Mouse (Mus musculus): ENCODE measurements around the gene Ugt1a6b. TPM values are rescaled to one million over a fixed set of nuclear protein-coding genes. Genes with fewer than 3 reads are reported as not detected.
"Not testable (repeated sequence)": the region's sequence is repeated elsewhere in the genome, so short reads cannot be mapped to it uniquely, and the experiment has no call there.

Ugt1a6b gene
- polyA plus RNA-seq, 1 experiment from 2014 or later, result 0.48 TPM

DNA sequence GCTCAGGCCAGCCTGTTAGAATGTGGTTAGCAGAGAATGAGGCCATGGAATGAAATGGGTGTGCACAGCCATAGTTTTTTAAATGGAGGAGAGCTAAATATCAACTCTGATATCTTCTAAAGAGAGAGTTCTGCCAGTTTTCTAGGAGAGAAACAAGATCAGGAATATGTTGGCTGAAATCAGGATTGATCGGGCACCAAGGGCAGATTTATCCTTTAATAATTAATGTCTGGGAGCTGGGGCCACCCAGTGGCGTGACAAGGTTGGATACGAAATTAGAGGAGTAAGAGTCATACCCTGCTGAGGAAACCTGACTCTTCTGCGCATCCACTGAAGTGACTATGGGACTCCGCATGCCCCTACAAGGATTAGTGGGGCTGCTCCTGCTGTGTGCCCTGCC lies 62.7 kb downstream of the Ugt1a6b start, which contains the start of gene Ugt1a5:
Ugt1a5 (plus strand) TSS at position 302 of the 400 bp plus-strand sequence.
- H3K36me3 ChIP-seq (ENCODE audit: poor library complexity, severe bottlenecking), result no peaks in the 10 kb centered on the region
- no peaks in the 10 kb centered on the region for H3K27me3 ChIP-seq
- H3K9ac ChIP-seq, result no peak within 1 kb of the TSS
- H3K9me3 ChIP-seq (replicated peaks), result no peaks in the 10 kb centered on the region
- no peak within 1 kb of the TSS for H3K27ac ChIP-seq
- H3K4me2 ChIP-seq, result no peak within 1 kb of the TSS
- no peak for ATAC-seq
- no peak within 1 kb of the TSS for H3K4me3 ChIP-seq
- H3K4me1 ChIP-seq, result no peaks in the 10 kb centered on the region
- 84% methylated on average over 5 of the region's 5 CpGs for WGBS

DNA sequence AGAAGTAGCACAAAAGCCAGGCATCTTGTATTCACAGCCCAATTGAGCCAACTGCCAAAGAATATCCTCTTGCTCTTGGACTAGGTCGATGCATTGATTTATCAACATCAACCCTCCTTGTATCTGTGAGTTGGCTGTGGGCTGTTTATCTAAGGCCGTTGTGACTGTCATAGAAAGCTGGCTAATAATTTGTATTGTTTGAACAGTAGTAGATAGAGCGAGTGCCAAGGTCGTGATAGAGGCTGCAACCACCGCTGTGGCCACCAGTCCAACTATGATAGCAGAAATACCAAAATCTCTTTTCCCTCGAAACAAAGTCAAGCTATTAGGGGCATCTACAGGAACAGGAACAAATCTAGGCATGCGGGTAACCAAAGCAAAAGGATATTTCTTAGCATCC lies 69.1 kb downstream of the Ugt1a6b start:
- not testable (repeated sequence) for H3K9me3 ChIP-seq (replicated peaks); H3K27me3 ChIP-seq; H3K4me2 ChIP-seq; ATAC-seq; H3K9ac ChIP-seq; H3K36me3 ChIP-seq (ENCODE audit: poor library complexity, severe bottlenecking); H3K27ac ChIP-seq; H3K4me1 ChIP-seq; H3K4me3 ChIP-seq
- WGBS, result 92% methylated on average over 5 of the region's 7 CpGs

DNA sequence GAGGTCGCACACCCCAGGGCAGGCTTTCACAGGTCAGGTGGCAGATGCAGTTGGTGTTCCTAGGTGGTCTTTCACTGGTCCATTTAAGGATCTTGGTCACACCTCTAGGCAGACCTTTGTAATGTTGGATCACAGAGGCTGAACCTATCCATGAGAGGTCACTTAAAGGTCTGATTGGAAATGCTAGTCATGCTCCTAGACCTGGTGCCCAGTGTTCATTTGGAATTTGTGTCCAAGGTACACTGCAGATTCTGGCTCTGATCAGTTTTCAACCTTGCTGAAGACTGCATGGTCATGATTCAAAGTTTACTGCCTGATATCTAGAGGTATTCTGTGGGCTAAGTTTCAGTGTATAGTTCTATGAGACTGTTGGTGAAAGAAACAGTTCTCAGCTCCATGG lies 76.6 kb downstream of the Ugt1a6b start:
- Histone ChIP-seq H3K4me1 (no peaks in the 10 kb centered on the region), H3K27me3 (no peaks in the 10 kb centered on the region), H3K27ac (no peak overlapping the region), H3K9me3 (replicated peaks) (peaks cover 24% of the 10 kb centered on the region), H3K4me2 (no peak overlapping the region), H3K4me3 (no peak overlapping the region), H3K9ac (no peak overlapping the region), H3K36me3 (ENCODE audit: poor library complexity, severe bottlenecking) (no peaks in the 10 kb centered on the region)
- no peak for ATAC-seq
- 92% methylated on average over 1 of the region's 1 CpGs for WGBS

DNA sequence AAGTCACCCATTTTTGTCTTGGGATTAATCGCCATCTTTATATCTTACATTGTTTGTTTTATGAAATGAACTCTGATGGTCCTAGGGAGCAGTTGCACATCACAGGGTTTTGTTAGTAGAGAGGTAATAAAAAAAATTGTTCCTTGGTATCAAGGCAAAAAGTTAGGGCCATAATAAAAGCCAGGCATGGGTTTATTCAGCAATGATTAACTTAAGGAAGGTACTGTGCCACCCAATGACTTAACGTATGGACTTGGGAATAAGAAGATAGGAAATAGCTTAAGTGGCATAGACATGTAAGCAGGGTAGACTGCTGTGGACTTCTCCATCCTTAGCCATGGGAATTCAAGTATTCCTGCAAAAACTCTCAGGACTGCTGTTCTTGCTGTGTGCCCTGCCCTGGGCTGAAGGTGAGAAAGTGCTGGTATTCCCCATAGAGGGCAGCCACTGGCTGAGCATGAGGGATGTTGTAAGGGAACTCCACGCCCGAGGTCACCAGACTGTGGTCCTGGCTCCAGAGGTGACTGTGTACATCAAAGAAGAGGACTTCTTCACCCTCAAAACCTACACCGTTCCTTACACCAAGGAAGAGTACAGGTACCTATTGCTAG lies 83.4 kb downstream of the Ugt1a6b start:
- H3K4me3 ChIP-seq, result no peak overlapping the region
- no peaks in the 10 kb centered on the region for H3K9me3 ChIP-seq (replicated peaks)
- no peaks in the 10 kb centered on the region for H3K4me1 ChIP-seq
- H3K27me3 ChIP-seq, result no peaks in the 10 kb centered on the region
- H3K9ac ChIP-seq, result no peak overlapping the region
- no peak overlapping the region for H3K27ac ChIP-seq
- no peak for ATAC-seq
- no peaks in the 10 kb centered on the region for H3K36me3 ChIP-seq (ENCODE audit: poor library complexity, severe bottlenecking)
- 88% methylated on average over 5 of the region's 5 CpGs for WGBS
- H3K4me2 ChIP-seq, result no peak overlapping the region

DNA sequence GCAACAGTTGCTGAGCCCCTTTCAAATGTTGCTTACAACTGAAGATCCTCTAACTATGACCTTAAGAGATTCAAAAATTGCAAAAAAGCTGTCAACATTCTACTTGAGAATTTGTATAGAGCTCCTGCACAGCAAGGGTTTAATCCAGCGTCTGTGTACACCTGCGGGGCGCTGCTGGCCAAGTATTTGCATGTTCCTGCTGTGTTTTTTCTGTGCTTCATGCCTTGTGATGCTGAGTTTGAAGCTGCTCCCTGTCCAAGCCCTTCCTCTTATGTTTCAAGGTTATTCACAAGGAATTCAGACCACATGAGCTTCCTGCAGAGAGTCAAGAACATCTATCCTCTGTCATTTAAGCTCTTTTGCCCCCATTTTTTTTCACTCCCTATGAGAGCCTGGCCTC lies 89.1 kb downstream of the Ugt1a6b start:
- Histone ChIP-seq H3K4me3 (no peak overlapping the region), H3K4me2 (no peak overlapping the region), H3K36me3 (ENCODE audit: poor library complexity, severe bottlenecking) (no peaks in the 10 kb centered on the region), H3K27ac (no peak overlapping the region), H3K9me3 (replicated peaks) (no peaks in the 10 kb centered on the region), H3K4me1 (no peaks in the 10 kb centered on the region), H3K27me3 (no peaks in the 10 kb centered on the region), H3K9ac (no peak overlapping the region)
- ATAC-seq, result no peak
- 75% methylated on average over 3 of the region's 3 CpGs for WGBS

DNA sequence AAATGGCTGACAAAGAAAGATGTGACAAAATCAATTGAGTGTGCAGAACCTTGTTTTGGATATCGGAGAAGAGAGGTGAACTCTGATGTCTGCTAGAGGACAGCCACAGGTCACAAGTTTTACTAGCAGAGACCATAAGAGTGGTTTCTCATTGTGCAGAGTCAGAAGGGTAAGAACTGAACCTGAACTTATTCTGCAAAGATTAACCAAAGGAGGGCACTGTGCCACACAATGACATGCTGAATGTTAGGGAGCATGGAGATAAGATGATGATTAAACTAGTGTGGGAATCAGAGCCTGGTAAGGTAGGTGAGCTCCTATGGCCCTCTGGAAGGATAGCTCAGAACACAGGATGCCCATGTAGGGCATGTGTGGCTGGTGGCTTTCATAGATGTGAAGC lies 92.6 kb downstream of the Ugt1a6b start:
- H3K9ac ChIP-seq, result no peak overlapping the region
- no peaks in the 10 kb centered on the region for H3K4me1 ChIP-seq
- ATAC-seq, result no peak
- no peak overlapping the region for H3K27ac ChIP-seq
- no peaks in the 10 kb centered on the region for H3K27me3 ChIP-seq
- H3K36me3 ChIP-seq (ENCODE audit: poor library complexity, severe bottlenecking), result no peaks in the 10 kb centered on the region
- H3K4me3 ChIP-seq, result no peak overlapping the region
- no peaks in the 10 kb centered on the region for H3K9me3 ChIP-seq (replicated peaks)
- no peak overlapping the region for H3K4me2 ChIP-seq
- WGBS, result 81% methylated on average over 1 of the region's 1 CpGs

DNA sequence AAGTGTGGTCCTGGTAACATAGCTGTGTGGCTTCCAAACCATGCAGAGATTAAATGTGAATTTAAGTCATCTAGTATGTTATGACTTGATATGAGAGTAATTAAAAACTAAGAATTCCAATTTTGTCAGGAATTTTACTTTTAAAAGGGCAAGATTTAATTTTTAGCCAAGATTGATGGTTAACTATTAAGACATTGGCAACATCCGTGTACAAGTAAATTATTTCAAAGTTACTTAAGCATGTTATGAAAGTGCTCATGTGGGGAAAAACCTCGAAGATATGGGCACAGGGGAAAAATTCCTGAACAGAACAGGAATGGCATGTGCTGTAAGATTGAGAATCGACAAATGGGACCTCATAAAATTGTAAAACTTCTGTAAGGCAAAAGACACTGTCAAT lies 94.4 kb downstream of the Ugt1a6b start:
- H3K4me3 ChIP-seq, result no peak overlapping the region
- H3K27ac ChIP-seq, result no peak overlapping the region
- WGBS, result 76% methylated on average over 3 of the region's 3 CpGs
- no peaks in the 10 kb centered on the region for H3K27me3 ChIP-seq
- H3K9ac ChIP-seq, result no peak overlapping the region
- H3K4me2 ChIP-seq, result no peak overlapping the region
- no peaks in the 10 kb centered on the region for H3K36me3 ChIP-seq (ENCODE audit: poor library complexity, severe bottlenecking)
- ATAC-seq, result no peak
- no peaks in the 10 kb centered on the region for H3K4me1 ChIP-seq
- H3K9me3 ChIP-seq (replicated peaks), result no peaks in the 10 kb centered on the region

DNA sequence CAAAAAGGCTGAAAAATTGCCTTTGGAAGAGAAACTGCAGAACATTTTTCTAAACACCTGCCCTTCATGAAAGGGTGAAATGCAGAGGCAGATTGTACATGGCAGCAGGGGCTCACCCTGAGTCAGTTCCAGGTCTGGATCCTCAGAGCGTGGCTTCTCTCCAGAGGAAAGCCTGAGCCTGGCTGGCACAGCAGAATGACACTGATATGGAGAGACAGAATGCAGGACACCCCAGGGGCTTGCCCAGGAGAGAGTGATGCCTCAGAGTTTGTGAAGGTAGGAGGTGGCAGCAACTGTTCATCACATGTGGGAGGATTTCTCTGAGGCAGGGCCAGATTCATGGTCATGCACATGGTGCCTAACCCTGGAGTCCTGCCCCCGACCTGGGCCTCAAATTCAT lies 96.9 kb downstream of the Ugt1a6b start:
- Histone ChIP-seq H3K4me3 (no peak overlapping the region), H3K36me3 (ENCODE audit: poor library complexity, severe bottlenecking) (no peaks in the 10 kb centered on the region), H3K27me3 (no peaks in the 10 kb centered on the region), H3K9ac (no peak overlapping the region), H3K9me3 (replicated peaks) (peaks cover 5% of the 10 kb centered on the region; the same call in 1 of the 2 replicates), H3K27ac (no peak overlapping the region), H3K4me2 (no peak overlapping the region), H3K4me1 (no peaks in the 10 kb centered on the region)
- no peak for ATAC-seq
- WGBS, result 68% methylated on average over 2 of the region's 2 CpGs

DNA sequence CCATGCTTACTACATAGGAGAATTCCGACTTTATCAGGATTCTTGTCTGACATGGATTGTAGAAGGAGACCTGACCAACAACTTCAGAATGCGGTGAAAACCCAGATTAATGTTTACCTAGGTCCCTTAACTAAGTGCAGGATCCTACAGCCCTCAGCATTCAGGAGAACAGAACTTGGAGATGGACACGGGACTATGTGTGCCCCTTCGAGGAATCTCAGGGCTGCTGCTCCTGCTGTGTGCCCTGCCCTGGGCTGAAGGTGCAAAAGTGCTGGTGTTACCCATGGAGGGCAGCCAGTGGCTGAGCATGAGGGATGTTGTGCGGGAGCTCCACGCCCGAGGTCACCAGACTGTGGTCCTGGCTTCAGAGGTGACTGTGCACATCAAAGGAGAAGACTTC lies 97.4 kb downstream of the Ugt1a6b start, which contains the start of gene Ugt1a2:
Ugt1a2 (plus strand) TSS at position 146 of the 400 bp plus-strand sequence.
- Histone ChIP-seq H3K4me1 (no peaks in the 10 kb centered on the region), H3K4me2 (no peak within 1 kb of the TSS), H3K36me3 (ENCODE audit: poor library complexity, severe bottlenecking) (no peaks in the 10 kb centered on the region), H3K4me3 (no peak within 1 kb of the TSS), H3K27me3 (no peaks in the 10 kb centered on the region), H3K9ac (no peak within 1 kb of the TSS), H3K9me3 (replicated peaks) (peaks cover 5% of the 10 kb centered on the region; the same call in 1 of the 2 replicates), H3K27ac (no peak within 1 kb of the TSS)
- ATAC-seq, result no peak
- WGBS, result 89% methylated on average over 7 of the region's 7 CpGs

DNA sequence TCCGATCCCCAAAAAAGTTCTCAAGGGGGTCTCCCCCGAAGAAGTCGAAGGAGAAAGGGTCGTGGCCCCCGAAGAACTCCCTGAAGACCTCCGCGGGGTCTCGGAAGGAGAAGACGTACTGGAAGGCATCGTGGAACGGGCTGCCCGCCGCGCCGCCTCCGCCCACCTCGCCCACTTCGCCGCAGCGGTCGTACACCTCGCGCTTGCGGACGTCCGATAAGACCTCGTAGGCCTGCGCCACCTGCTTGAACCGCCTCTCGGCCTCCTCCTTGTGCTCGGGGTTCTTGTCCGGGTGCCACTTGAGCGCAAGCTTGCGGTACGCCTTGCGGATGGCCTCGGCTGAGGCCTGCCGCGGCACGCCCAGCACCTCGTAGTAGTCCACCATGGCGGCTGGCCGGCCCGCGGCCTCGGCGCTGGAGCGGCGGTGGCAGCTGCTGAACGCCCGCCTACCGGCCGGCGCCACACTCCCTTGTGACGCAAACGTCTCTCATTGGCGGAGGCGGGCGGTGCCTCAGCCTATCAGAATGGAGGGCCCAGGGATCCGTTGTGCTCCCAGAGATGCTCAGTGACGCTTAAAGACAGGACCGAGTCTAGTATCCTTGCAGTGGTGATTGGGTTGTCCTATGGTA lies 102.4 kb downstream of the Ugt1a6b start, which contains the start of gene Dnajb3:
Dnajb3 (minus strand) TSS at position 489 of the 629 bp plus-strand sequence.
- no peaks in the 10 kb centered on the region for H3K36me3 ChIP-seq (ENCODE audit: poor library complexity, severe bottlenecking)
- H3K27me3 ChIP-seq, result no peaks in the 10 kb centered on the region
- H3K4me2 ChIP-seq, result peak within 1 kb of the TSS; percentile 70
- no peaks in the 10 kb centered on the region for H3K4me1 ChIP-seq
- peak within 1 kb of the TSS; percentile 50 for H3K4me3 ChIP-seq
- peak; percentile 100 for ATAC-seq
- H3K9me3 ChIP-seq (replicated peaks), result peaks cover 5% of the 10 kb centered on the region; the same call in 1 of the 2 replicates
- 5% methylated on average over 62 of the region's 62 CpGs for WGBS
- no peak within 1 kb of the TSS; the same call in 1 of the 2 replicates for H3K27ac ChIP-seq
- H3K9ac ChIP-seq, result peak within 1 kb of the TSS; percentile 74

DNA sequence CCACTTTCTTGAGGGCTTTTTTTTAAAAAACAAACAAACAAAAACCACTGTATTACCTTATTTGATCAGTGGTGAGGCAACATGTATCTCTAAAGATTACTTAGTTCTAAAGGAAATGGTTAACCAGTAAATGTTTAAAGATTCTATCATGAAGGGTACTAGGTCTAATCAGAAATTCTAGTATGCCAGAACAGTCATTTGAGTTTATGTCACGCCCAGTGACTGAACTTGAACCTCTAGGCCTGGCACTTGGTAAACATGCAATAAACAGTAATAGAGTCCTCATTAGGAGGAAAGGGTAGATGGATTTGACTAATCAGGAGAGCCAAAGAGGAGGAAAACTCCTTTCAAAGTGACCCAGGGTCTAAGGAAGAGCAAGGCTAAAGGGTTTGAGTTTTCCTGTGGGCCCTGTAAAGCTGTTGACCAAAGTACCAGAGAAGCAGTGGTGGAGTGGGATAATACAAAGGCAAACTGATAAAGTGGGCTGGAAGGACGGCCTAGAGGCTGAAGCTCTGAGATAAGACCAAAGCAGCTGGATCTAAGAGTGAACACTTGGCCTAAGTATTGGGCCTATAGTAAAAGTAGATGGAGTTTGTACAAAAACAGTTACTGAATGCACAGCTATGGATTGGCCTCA lies 103.9 kb downstream of the Ugt1a6b start:
- Histone ChIP-seq H3K4me3 (no peak overlapping the region), H3K9me3 (replicated peaks) (peaks cover 13% of the 10 kb centered on the region), H3K36me3 (ENCODE audit: poor library complexity, severe bottlenecking) (no peaks in the 10 kb centered on the region), H3K4me2 (no peak overlapping the region), H3K9ac (no peak overlapping the region), H3K27ac (no peak overlapping the region), H3K4me1 (no peaks in the 10 kb centered on the region), H3K27me3 (no peaks in the 10 kb centered on the region)
- ATAC-seq, result no peak
- WGBS, result 91% methylated on average over 2 of the region's 2 CpGs

DNA sequence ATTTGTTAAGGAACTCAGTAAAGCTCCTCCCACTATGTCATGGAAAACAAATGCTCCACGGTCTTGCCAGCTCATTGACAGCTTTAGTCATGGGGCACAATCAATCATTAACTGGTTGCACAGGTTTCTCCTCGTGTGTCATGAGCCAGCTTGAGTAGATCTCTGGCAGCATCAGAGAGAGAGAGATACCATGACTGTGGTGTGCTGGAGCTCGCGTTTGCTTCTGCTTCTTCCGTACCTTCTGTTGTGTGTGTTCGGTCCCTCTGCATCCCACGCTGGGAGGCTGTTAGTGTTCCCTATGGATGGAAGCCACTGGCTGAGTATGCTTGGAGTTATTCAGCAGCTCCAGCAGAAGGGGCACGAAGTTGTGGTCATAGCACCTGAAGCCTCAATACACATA lies 108.8 kb downstream of the Ugt1a6b start, which contains the start of gene Ugt1a1:
Ugt1a1 (plus strand) TSS at position 148 of the 400 bp plus-strand sequence.
- Histone ChIP-seq H3K4me1 (no peaks in the 10 kb centered on the region), H3K9me3 (replicated peaks) (peaks cover 52% of the 10 kb centered on the region), H3K36me3 (ENCODE audit: poor library complexity, severe bottlenecking) (no peaks in the 10 kb centered on the region), H3K4me2 (no peak within 1 kb of the TSS), H3K9ac (no peak within 1 kb of the TSS), H3K27ac (no peak within 1 kb of the TSS), H3K4me3 (no peak within 1 kb of the TSS), H3K27me3 (no peaks in the 10 kb centered on the region)
- no peak for ATAC-seq
- 70% methylated on average over 8 of the region's 8 CpGs for WGBS
